Mouse (Mus musculus) retina, embryonic 14.5 days (tissue): Measurements from ENCODE around the gene Nrxn2.

Experiments
- DNase-seq: peaks from one replicate; pipeline ENCODE4 v3.0.0-alpha.2; 2015; ENCODE audit warnings: low spot score

Gene Nrxn2

GRCm38 (mm10) chr19:6418233-6418879 lies at the start of gene Nrxn2:
TSS of gene Nrxn2 (plus strand) at chr19:6418731.
- DNase-seq: peak; percentile 95

- DNase-seq: no peak
These were observed 48.4 kb upstream of the Nrxn2 start for GRCm38 (mm10) chr19:6370175-6370574.

DNA sequence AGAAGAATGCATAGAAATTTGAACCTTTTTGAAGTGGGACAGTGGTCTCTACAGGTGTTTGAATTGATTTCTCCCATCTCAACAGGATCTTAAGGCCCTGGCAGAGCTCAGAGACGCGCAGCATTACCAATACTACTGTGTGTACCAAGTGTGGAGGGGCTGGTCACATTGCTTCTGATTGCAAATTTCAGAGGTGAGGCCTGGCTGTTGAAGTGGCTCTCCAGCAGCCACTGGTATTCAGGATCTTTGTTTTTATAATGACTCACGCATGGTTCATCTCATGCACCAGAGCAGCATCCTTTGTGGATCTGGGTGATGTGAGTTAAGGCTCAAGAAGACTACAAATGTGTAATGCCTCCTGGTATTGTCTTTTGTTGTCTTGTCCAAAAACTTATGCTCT lies 46.1 kb upstream of the Nrxn2 start:
- DNase-seq: no peak

DNA sequence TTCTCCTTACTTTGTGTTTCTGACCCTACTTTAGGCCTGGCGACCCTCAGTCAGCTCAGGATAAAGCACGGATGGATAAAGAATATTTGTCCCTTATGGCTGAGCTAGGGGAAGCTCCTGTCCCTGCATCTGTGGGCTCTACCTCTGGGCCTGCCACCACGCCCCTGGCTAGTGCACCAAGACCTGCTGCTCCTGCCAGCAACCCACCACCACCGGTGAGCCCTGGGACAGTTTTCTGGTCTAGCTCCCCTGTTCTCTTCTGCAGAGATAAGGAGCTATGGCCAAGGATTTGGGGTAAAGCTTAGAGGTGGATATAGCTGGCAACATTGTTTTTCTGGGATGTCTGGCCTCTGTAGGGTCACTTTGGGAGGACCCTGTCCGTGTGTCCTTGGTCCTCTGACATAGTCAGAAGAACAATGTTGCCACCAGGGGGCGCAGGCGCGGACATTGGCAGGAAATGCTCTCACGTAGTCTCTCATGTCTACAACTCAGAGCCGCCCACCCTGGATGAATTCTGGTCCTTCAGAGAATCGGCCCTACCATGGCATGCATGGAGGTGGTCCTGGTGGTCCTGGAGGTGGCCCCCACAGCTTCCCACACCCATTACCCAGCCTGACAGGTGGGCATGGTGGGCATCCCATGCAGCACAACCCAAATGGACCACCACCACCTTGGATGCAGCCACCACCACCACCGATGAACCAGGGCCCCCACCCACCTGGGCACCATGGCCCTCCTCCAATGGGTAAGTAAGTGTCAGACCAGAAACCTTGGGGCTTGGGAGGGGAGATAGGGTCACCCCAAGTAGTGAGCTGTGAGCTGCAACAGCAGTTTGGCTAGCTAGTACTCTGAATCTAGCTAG lies 44.8 kb upstream of the Nrxn2 start:
- peak; percentile 88 for DNase-seq

DNA sequence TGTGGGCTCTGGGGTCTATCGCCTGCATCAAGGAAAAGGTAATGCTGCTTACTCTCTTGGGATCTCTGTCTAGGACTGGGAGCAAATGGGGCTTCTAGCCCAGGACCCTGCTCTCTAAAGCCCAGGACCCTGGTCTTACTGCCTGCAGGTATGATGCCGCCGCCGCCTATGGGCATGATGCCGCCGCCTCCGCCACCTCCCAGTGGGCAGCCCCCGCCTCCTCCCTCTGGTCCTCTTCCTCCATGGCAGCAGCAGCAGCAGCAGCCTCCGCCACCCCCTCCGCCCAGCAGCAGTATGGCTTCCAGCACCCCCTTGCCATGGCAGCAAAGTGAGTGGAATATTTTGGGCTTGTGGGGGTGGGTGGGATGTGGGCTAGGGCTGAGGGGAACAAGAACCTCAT lies 44.0 kb upstream of the Nrxn2 start:
- no peak for DNase-seq

GRCm38 (mm10) chr19:6375423-6376254 lies 42.9 kb upstream of the Nrxn2 start:
- DNase-seq: no peak

DNA sequence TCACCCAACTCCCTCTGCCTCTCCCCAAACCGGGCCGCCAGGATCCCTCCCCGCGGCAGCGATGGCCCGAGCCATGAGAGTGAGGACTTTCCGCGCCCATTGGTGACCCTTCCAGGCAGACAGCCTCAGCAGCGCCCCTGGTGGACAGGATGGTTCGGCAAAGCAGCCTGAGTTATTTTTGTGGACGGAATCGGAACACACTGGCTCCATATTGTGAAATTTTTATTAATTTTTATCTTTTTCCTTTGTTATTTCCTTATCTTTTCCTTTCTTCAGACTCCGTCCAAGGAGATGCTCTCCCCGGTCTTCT lies 42.3 kb upstream of the Nrxn2 start:
- DNase-seq: peak; percentile 69

DNA sequence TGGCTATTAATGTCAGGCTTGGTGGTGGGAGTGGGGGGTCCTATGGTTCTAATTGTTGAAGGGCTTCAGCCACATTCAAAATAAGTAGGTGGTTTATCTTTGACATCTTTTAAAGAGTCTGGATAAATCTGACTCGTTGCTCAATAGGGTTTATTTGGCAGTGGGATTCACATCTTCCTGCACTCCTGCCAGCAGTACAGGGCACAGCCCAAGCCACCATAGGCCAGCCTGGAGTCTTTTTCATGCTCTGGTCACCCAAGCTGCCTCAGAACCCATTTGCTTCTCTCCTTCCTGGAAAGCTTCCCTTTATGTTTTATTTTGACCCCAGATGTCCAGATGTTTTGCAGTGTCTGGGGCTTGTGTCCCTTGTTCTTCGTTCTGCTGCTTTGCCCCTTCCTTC lies 41.9 kb upstream of the Nrxn2 start:
- DNase-seq: no peak

GRCm38 (mm10) chr19:6377327-6378040 lies 41.0 kb upstream of the Nrxn2 start:
- peak; percentile 32 for DNase-seq

GRCm38 (mm10) chr19:6380411-6381166 lies 37.9 kb upstream of the Nrxn2 start:
- DNase-seq: no peak

- DNase-seq: no peak
These were observed 37.3 kb upstream of the Nrxn2 start for GRCm38 (mm10) chr19:6381238-6381637.

DNA sequence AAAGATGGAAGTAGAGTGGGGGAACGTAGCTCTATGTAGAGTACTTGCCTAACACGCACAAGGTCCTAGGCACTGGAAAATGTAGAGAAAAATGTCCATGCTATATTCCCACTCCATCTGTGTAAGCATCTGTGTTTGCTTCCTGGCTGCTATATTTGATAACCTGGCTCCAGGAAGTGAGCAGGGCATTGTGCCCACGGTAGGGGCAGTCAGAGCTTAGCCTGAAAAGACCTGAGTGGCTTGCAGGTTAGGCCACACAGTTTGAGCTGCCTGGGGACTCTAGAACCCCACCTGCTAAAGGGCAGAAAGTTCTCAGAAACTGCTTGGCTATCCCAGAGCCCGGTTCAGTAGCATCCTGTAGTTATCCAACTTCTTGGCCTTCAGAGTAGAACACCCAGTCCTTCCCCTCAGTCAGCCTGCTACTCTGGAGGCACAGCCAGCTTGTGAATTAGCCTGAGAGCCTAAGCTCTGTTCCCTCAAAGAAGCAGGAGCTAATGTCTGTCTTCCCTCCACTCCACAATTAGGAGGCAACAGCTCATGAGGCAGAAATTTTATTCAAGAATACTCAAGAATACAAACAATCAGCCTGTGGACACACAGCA lies 36.1 kb upstream of the Nrxn2 start:
- no peak for DNase-seq

GRCm38 (mm10) chr19:6383470-6383869 lies 35.1 kb upstream of the Nrxn2 start:
- DNase-seq: no peak

- peak; percentile 66 for DNase-seq
These were observed 34.4 kb upstream of the Nrxn2 start, which contains the start of gene Pygm for GRCm38 (mm10) chr19:6384128-6384527. TSS of gene Pygm (plus strand) at chr19:6384399.

DNA sequence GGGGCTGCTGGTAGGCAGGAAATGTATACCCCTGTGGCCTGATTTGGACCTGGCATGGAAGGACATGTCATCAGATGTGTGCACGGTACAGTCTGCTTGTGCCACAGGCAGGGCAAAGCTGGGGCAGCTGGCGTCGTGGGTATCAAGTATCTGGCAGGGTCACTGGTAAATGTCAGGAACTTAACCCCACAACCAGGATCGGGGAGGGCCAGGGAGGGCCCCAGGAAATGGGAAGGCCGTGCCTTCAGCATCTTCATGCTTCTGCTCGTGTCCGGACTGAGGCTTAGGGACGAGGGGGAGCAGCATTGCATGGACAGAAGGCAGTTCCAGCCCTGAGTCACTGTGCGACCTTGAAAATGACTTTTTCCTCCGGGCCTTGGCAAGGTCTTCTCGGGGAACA lies 33.6 kb upstream of the Nrxn2 start:
- DNase-seq: no peak

DNA sequence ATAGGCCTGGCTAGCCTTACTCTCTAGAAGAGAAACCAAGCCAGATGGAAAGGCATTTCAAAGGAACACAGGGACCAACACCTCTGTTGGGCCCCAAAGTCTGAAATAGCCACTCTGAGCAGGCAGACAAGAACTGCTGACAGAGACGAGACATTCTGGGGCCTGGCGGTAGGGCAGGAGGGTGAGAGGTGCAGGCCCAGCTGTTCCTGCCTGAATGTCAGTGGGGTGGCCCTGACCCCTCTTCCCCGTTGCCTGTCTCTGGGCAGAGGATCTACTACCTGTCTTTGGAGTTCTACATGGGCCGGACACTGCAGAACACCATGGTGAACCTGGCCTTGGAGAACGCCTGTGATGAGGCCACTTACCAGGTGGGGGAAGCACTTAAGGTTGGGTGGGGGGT lies 33.1 kb upstream of the Nrxn2 start:
- DNase-seq: no peak

DNA sequence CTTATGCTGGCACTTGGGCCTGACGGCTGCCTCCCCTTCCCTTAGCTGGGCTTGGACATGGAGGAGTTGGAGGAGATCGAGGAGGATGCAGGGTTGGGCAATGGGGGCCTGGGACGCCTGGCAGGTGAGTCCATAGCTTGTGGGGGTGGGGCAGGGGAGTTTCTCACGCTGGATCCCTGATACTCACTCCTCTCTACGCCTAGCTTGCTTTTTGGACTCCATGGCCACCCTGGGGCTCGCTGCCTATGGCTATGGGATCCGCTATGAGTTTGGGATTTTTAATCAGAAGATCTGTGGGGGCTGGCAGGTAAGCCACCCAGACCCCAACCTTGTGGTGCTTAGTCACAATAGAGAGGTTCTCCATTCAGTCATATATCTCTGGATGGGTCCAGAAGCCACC lies 32.7 kb upstream of the Nrxn2 start:
- no peak for DNase-seq

DNA sequence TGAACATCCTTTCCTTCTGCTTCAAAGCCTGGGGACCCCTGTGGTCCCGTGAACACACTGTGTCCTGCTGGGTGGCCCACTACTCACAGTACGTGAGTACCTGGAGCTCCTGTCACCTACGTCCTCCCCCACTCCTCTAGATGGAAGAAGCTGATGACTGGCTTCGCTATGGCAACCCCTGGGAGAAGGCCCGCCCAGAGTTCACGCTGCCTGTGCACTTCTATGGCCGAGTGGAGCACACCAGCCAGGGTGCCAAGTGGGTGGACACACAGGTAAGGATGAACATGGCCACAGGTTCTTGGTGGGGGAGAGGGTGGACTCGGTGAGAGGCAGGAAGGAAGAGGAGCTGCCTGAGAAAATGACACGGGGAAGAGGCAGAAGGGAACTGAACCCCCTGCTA lies 32.3 kb upstream of the Nrxn2 start:
- DNase-seq: no peak

DNA sequence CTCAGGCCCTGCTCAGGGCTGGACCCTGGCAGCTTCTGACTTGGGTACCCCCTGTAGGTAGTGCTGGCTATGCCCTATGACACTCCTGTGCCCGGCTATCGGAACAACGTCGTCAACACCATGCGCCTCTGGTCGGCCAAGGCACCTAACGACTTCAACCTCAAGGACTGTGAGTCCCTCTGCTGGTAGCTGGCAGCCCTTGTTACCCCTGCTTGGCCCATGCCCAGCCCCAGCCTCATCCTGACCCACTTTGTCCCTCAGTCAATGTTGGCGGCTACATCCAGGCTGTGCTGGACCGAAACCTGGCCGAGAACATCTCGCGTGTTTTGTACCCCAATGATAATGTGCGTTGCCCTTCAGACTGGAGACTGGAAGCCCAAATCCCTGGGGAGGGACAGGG lies 30.5 kb upstream of the Nrxn2 start:
- DNase-seq: no peak

GRCm38 (mm10) chr19:6389803-6390202 lies 28.7 kb upstream of the Nrxn2 start:
- peak; percentile 22 for DNase-seq

DNA sequence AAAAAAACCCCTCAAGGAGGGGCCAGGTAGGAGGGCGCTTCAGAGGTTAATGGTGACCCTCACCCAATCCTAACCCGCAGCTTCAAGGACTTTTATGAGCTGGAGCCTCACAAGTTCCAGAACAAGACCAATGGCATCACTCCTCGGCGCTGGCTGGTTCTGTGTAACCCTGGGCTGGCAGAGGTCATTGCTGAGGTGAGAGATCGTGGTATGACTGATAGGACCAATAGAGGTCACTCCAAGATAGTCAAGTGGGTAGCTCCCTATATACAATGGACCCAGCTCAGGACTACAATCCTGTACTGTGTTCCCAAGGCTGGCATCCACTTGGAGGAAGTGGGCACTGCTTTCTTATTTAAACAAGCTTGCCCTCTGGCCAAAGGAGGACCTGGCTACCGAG lies 28.3 kb upstream of the Nrxn2 start:
- DNase-seq: no peak
